Mouse (Mus musculus) CH12.LX (cell line): ENCODE measurements around the gene Pitpnm2. TPM values are rescaled to one million over a fixed set of nuclear protein-coding genes. Genes with fewer than 3 reads are reported as not detected.
A peak's percentile ranks its signal among the peaks of the same experiment; 100 is the strongest.

Source experiments
- DNase-seq: peaks from one replicate; pipeline ENCODE4 v3.0.0-alpha.2; 2013; ENCODE audit errors: extremely low read depth
- H3K27ac ChIP-seq: 2 replicates; pipeline ENCODE4 v1.5.1; 2012; ENCODE audit warnings: low read depth, mild to moderate bottlenecking, control low read depth, moderate library complexity; ENCODE audit not compliant: insufficient read depth
- H3K27me3 ChIP-seq: replicated peaks from 2 replicates; pipeline ENCODE3; 2012; ENCODE audit warnings: inconsistent platforms
- H3K36me3 ChIP-seq, 2 experiments: replicated peaks in 1 of 2; 2 replicates each; pipeline versions ENCODE3 to v1.6.1; 2012; ENCODE audit warnings: inconsistent platforms in 1 of 2, low read length in 1 of 2, mild to moderate bottlenecking in 1 of 2, mixed read lengths in 1 of 2, moderate library complexity in 1 of 2; ENCODE audit not compliant: control insufficient read depth in 1 of 2, insufficient read depth in 1 of 2
- H3K4me1 ChIP-seq, 2 experiments: 2 replicates each; pipeline ENCODE4 v1.6.1; 2012; ENCODE audit warnings: inconsistent platforms in 1 of 2, moderate library complexity in 1 of 2; ENCODE audit not compliant: insufficient read depth in 2 of 2, control insufficient read depth in 1 of 2
- H3K4me2 ChIP-seq: 2 replicates; pipeline ENCODE4 v1.6.1; 2012; ENCODE audit warnings: low read depth, mild to moderate bottlenecking, control low read depth; ENCODE audit not compliant: poor library complexity, insufficient read depth, severe bottlenecking
- H3K4me3 ChIP-seq, 3 experiments: fragments of 150-350 bp in 1 of 3; sonication (generic) in 1 of 3; replicated peaks in 1 of 3; 2 replicates each; pipeline versions ENCODE3 to v1.5.1; 2011 to 2012; ENCODE audit warnings: low read depth in 2 of 3, low read length in 2 of 3, mild to moderate bottlenecking in 2 of 3, moderate library complexity in 2 of 3, control low read depth in 1 of 3, improper control_type of control experiment in 1 of 3, inconsistent platforms in 1 of 3, mixed read lengths in 1 of 3; ENCODE audit not compliant: poor library complexity in 1 of 3
- H3K79me2 ChIP-seq: replicated peaks from 2 replicates; pipeline ENCODE4 v1.6.1; 2012; ENCODE audit warnings: mild to moderate bottlenecking, moderate library complexity; ENCODE audit not compliant: control insufficient read depth, poor library complexity, insufficient read depth, severe bottlenecking; ENCODE audit errors: extremely low read depth
- H3K9ac ChIP-seq: 2 replicates; pipeline ENCODE4 v1.6.1; 2012; ENCODE audit warnings: low read depth, mild to moderate bottlenecking, control low read depth, moderate library complexity; ENCODE audit not compliant: insufficient read depth
- H3K9me3 ChIP-seq: replicated peaks from 2 replicates; pipeline ENCODE3; 2012; ENCODE audit warnings: low read length, inconsistent platforms, mixed read lengths
- BHLHE40 ChIP-seq: IDR thresholded peaks from 2 replicates; pipeline ENCODE4 v1.6.1; 2011; ENCODE audit warnings: mild to moderate bottlenecking, low read depth, low read length, improper control_type of control experiment
- CHD1 ChIP-seq: IDR thresholded peaks from 2 replicates; pipeline ENCODE4 v1.6.1; 2012; ENCODE audit warnings: low read depth, low read length, improper control_type of control experiment, inconsistent platforms
- CHD2 ChIP-seq: IDR thresholded peaks from 2 replicates; pipeline ENCODE4 v1.6.1; 2011; ENCODE audit warnings: low read length, improper control_type of control experiment
- E2F4 ChIP-seq: IDR thresholded peaks from 2 replicates; pipeline ENCODE4 v1.6.1; 2011; ENCODE audit warnings: low read depth, low read length, improper control_type of control experiment; ENCODE audit not compliant: insufficient replicate concordance
- EP300 ChIP-seq: IDR thresholded peaks from 2 replicates; pipeline ENCODE4 v1.6.1; 2011; ENCODE audit warnings: low read length, improper control_type of control experiment
- ETS1 ChIP-seq: conservative IDR thresholded peaks from 2 replicates; pipeline ENCODE4 v1.6.1; 2012; ENCODE audit warnings: low read depth, mild to moderate bottlenecking, inconsistent platforms, low read length, improper control_type of control experiment, moderate library complexity
- GABPA ChIP-seq: IDR thresholded peaks from 2 replicates; pipeline ENCODE4 v1.6.1; 2012; ENCODE audit warnings: low read depth, low read length, improper control_type of control experiment, inconsistent platforms; ENCODE audit not compliant: insufficient replicate concordance
- IRF4 ChIP-seq: IDR thresholded peaks from 2 replicates; pipeline ENCODE4 v1.6.1; 2014; ENCODE audit warnings: low read depth, mild to moderate bottlenecking, inconsistent platforms, low read length, improper control_type of control experiment
- JUN ChIP-seq: IDR thresholded peaks from 2 replicates; pipeline ENCODE4 v1.6.1; 2011; ENCODE audit warnings: low read depth, mild to moderate bottlenecking, low read length, improper control_type of control experiment, moderate library complexity; ENCODE audit not compliant: insufficient read depth
- JUND ChIP-seq: conservative IDR thresholded peaks from 2 replicates; pipeline ENCODE4 v1.6.1; 2011; ENCODE audit warnings: low read depth, low read length, improper control_type of control experiment
- KAT2A ChIP-seq: IDR thresholded peaks from 2 replicates; pipeline ENCODE4 v1.6.1; 2012; ENCODE audit warnings: low read length, improper control_type of control experiment, inconsistent platforms; ENCODE audit not compliant: insufficient replicate concordance
- MAFK ChIP-seq: IDR thresholded peaks from 2 replicates; pipeline ENCODE4 v1.6.1; 2011; ENCODE audit warnings: low read length, improper control_type of control experiment; ENCODE audit not compliant: insufficient replicate concordance
- MAZ ChIP-seq: IDR thresholded peaks from 2 replicates; pipeline ENCODE4 v1.6.1; 2012; ENCODE audit warnings: low read depth, mild to moderate bottlenecking, inconsistent platforms, low read length, improper control_type of control experiment, moderate library complexity
- MEF2A ChIP-seq: IDR thresholded peaks from 2 replicates; pipeline ENCODE4 v1.6.1; 2014; ENCODE audit warnings: low read depth, mild to moderate bottlenecking, inconsistent platforms, low read length, improper control_type of control experiment, borderline replicate concordance
- NELFE ChIP-seq: IDR thresholded peaks from 2 replicates; pipeline ENCODE4 v1.6.1; 2011; ENCODE audit warnings: low read depth, low read length, improper control_type of control experiment
- NRF1 ChIP-seq: IDR thresholded peaks from 2 replicates; pipeline ENCODE4 v1.6.1; 2014; ENCODE audit warnings: low read depth, mild to moderate bottlenecking, inconsistent platforms, low read length, improper control_type of control experiment, moderate library complexity
- PAX5 ChIP-seq: IDR thresholded peaks from 2 replicates; pipeline ENCODE4 v1.6.1; 2012; ENCODE audit warnings: low read length, inconsistent platforms, mixed read lengths
- POLR2A ChIP-seq: IDR thresholded peaks from 2 replicates; pipeline ENCODE4 v1.6.1; 2011; ENCODE audit warnings: low read depth, mild to moderate bottlenecking, improper control_type of control experiment, low read length
- POLR2AphosphoS2 ChIP-seq: IDR thresholded peaks from 2 replicates; pipeline ENCODE4 v1.6.1; 2011; ENCODE audit warnings: low read depth, low read length, improper control_type of control experiment
- RAD21 ChIP-seq: IDR thresholded peaks from 2 replicates; pipeline ENCODE4 v1.6.1; 2011; ENCODE audit warnings: low read depth, mild to moderate bottlenecking, low read length, improper control_type of control experiment, moderate library complexity
- RCOR1 ChIP-seq: conservative IDR thresholded peaks from 2 replicates; pipeline ENCODE4 v1.6.1; 2012; ENCODE audit warnings: low read depth, mild to moderate bottlenecking, inconsistent platforms, low read length, improper control_type of control experiment
- SIN3A ChIP-seq: IDR thresholded peaks from 2 replicates; pipeline ENCODE4 v1.6.1; 2012; ENCODE audit warnings: low read length, improper control_type of control experiment, inconsistent platforms
- SMC3 ChIP-seq: IDR thresholded peaks from 2 replicates; pipeline ENCODE4 v1.6.1; 2011; ENCODE audit warnings: low read depth, low read length, improper control_type of control experiment
- TBP ChIP-seq: conservative IDR thresholded peaks from 2 replicates; pipeline ENCODE4 v1.6.1; 2011; ENCODE audit warnings: low read depth, low read length, improper control_type of control experiment
- TCF12 ChIP-seq: IDR thresholded peaks from 2 replicates; pipeline ENCODE4 v1.6.1; 2014; ENCODE audit warnings: low read depth, mild to moderate bottlenecking, inconsistent platforms, low read length, improper control_type of control experiment
- UBTF ChIP-seq: IDR thresholded peaks from 2 replicates; pipeline ENCODE4 v1.6.1; 2012; ENCODE audit warnings: low read depth, mild to moderate bottlenecking, inconsistent platforms, low read length, improper control_type of control experiment, moderate library complexity
- USF1 ChIP-seq: IDR thresholded peaks from 2 replicates; pipeline ENCODE4 v1.6.1; 2014; ENCODE audit warnings: low read depth, mild to moderate bottlenecking, inconsistent platforms, low read length, improper control_type of control experiment
- ZC3H11A ChIP-seq: IDR thresholded peaks from 2 replicates; pipeline ENCODE4 v1.6.1; 2012; ENCODE audit warnings: low read depth, mild to moderate bottlenecking, inconsistent platforms, low read length, improper control_type of control experiment
- ZKSCAN1 ChIP-seq: IDR thresholded peaks from 2 replicates; pipeline ENCODE4 v1.6.1; 2012; ENCODE audit warnings: low read depth, inconsistent platforms, low read length, improper control_type of control experiment, borderline replicate concordance
- ZNF384 ChIP-seq: IDR thresholded peaks from 2 replicates; pipeline ENCODE4 v1.6.1; 2012; ENCODE audit warnings: low read depth, low read length, improper control_type of control experiment, inconsistent platforms
- dilution Hi-C: fragments of 300-500 bp; cut with MboI; formaldehyde crosslinking; loops from 2 replicates; pipeline ENCODE4 v1.14.3; 2020; ENCODE audit warnings: low sequenced_read_pairs; ENCODE audit not compliant: extremely low pct_unique_long_range_greater_than_20kb, extremely low pct_ligation_motif_present
- in situ Hi-C: fragments of 300-500 bp; cut with MboI; formaldehyde crosslinking; loops from 3 replicates; pipeline ENCODE4 v1.14.3; 2019; ENCODE audit warnings: low sequenced_read_pairs, low pct_ligation_motif_present, low pct_unique_long_range_greater_than_20kb, mixed read lengths
- polyA plus RNA-seq: library from polyadenylated mRNA; unstranded; fragments of >175 nt; gene quantifications from 2 replicates; pipeline ENCODE4 v1.2.1, GENCODE M21; 2012; ENCODE audit warnings: low read depth; ENCODE audit not compliant: insufficient read length
- total RNA-seq, 2 experiments: library from RNA; depleted of rRNA; stranded (reverse); fragments of 300-350 nt in 1 of 2; fragments of >200 nt in 1 of 2; gene quantifications; 2 replicates each; pipeline ENCODE4 v1.2.3; 2012 to 2014

Pitpnm2 gene
- total and polyA plus RNA-seq, 3 experiments: 1.0 to 11.9 (median 5.3) TPM

GRCm38 (mm10) chr5:124112531-124112930 is 137.0 kb downstream of the Pitpnm2 start:
- peak overlapping the region; percentile 54 for H3K9ac ChIP-seq
- TF ChIP-seq SIN3A (peak; percentile 21), NRF1 (peak; percentile 69), BHLHE40 (peak; percentile 31; the same call in 1 of the 2 replicates), KAT2A (no peak), TCF12 (0 out of 2 replicates have a peak, but pooled peaks have one; percentile 25), MEF2A (peak; percentile 5; the same call in 1 of the 2 replicates)
- H3K4me1 ChIP-seq: peaks cover 10 to 31% of the 10 kb centered on the region in 2 experiments
- peak overlapping the region; percentile 81 for H3K4me2 ChIP-seq
- no peaks in the 10 kb centered on the region for H3K9me3 ChIP-seq
- DNase-seq: no peak
- in situ Hi-C loops: no loop called here
- H3K27me3 ChIP-seq: no peaks in the 10 kb centered on the region
- peaks cover 19 to 28% of the 10 kb centered on the region in 2 experiments for H3K36me3 ChIP-seq
- H3K4me3 ChIP-seq: peak overlapping the region; percentile 88 to 99 (median 94)
- peaks cover 10% of the 10 kb centered on the region for H3K79me2 ChIP-seq
- dilution Hi-C loops: no loop called here
- H3K27ac ChIP-seq: peak overlapping the region; percentile 89

- DNase-seq: peak; percentile 97
- H3K27ac ChIP-seq: peak within 1 kb of the TSS; percentile 89
- peaks cover 14 to 22% of the 10 kb centered on the region in 2 experiments for H3K36me3 ChIP-seq
- in situ Hi-C loops: no loop called here
- H3K4me3 ChIP-seq: peak within 1 kb of the TSS; percentile 88 to 99 (median 96)
- no peaks in the 10 kb centered on the region for H3K9me3 ChIP-seq
- H3K4me1 ChIP-seq: peaks cover 6 to 25% of the 10 kb centered on the region in 2 experiments
- dilution Hi-C loops: no loop called here
- H3K9ac ChIP-seq: peak within 1 kb of the TSS; percentile 81
- peak within 1 kb of the TSS; percentile 81 for H3K4me2 ChIP-seq
- no peaks in the 10 kb centered on the region for H3K27me3 ChIP-seq
- H3K79me2 ChIP-seq: peaks cover 8% of the 10 kb centered on the region
- TF ChIP-seq CHD2: peak; percentile 43; the same call in 1 of the 2 replicates
- no peak for TF ChIP-seq JUND
- TF ChIP-seq TBP: peak; percentile 55; the same call in 1 of the 2 replicates
- no peak for TF ChIP-seq JUN
- TF ChIP-seq RAD21: no peak; the same call in none of the 2 replicates
- no peak for TF ChIP-seq RCOR1
- TF ChIP-seq PAX5: no peak
- peak; percentile 66 for TF ChIP-seq POLR2A
- no peak for TF ChIP-seq CHD1
- no peak for TF ChIP-seq ZKSCAN1
- TF ChIP-seq MEF2A: peak; percentile 68
- no peak for TF ChIP-seq EP300
- no peak; the same call in 1 of the 2 replicates for TF ChIP-seq POLR2AphosphoS2
- TF ChIP-seq BHLHE40: peak; percentile 92
- TF ChIP-seq TCF12: peak; percentile 56
- peak; percentile 15; the same call in 1 of the 2 replicates for TF ChIP-seq ETS1
- peak; percentile 95 for TF ChIP-seq USF1
- peak; percentile 78 for TF ChIP-seq NELFE
- TF ChIP-seq MAFK: 0 out of 2 replicates have a peak, but pooled peaks have one; percentile 10
- TF ChIP-seq UBTF: no peak
- peak; percentile 74; the same call in 1 of the 2 replicates for TF ChIP-seq E2F4
- no peak for TF ChIP-seq GABPA
- peak; percentile 56 for TF ChIP-seq IRF4
- no peak for TF ChIP-seq ZNF384
- TF ChIP-seq MAZ: peak; percentile 18; the same call in 1 of the 2 replicates
- no peak for TF ChIP-seq ZC3H11A
- TF ChIP-seq SMC3: peak; percentile 33; the same call in 1 of the 2 replicates
These were observed 137.6 kb downstream of the Pitpnm2 start, which contains the start of gene Ogfod2 for GRCm38 (mm10) chr5:124111742-124112497. Gene Ogfod2, plus strand, starts transcription at chr5:124112297.
